Mouse (Mus musculus): Measurements from ENCODE around the gene Nsun2. TPM values are rescaled to one million over a fixed set of nuclear protein-coding genes. Genes with fewer than 3 reads are reported as not detected.

Gene Nsun2
- polyA plus RNA-seq, 1 experiment = 66.4 TPM

- Histone ChIP-seq H3K4me1 (ENCODE audit: control insufficient read depth, insufficient read depth, low read length) (no peaks in the 10 kb centered on the region), H3K27ac (ENCODE audit: control insufficient read depth, insufficient read depth, low read depth, low read length, poor library complexity) (no peak overlapping the region), H3K4me3 (replicated peaks; ENCODE audit: control insufficient read depth, low read depth, low read length) (no peak overlapping the region)
- no peak for TF ChIP-seq POLR2A (IDR thresholded peaks at IDR 0.05; ENCODE audit: borderline replicate concordance, control insufficient read depth, low read depth, low read length)
- no peak for TF ChIP-seq CTCF (IDR thresholded peaks at IDR 0.05; ENCODE audit: control insufficient read depth, insufficient read depth, low read length)
- WGBS = 79% methylated on average over 5 of the region's 5 CpGs
Measured at GRCm38 (mm10) chr13:69639251-69639650, 105.7 kb downstream of the Nsun2 start.

GRCm38 (mm10) chr13:69640126-69640525 is 106.6 kb downstream of the Nsun2 start:
- 83% methylated on average over 4 of the region's 4 CpGs for WGBS
- Histone ChIP-seq H3K4me3 (replicated peaks; ENCODE audit: control insufficient read depth, low read depth, low read length) (no peak overlapping the region), H3K27ac (ENCODE audit: control insufficient read depth, insufficient read depth, low read depth, low read length, poor library complexity) (no peak overlapping the region), H3K4me1 (ENCODE audit: control insufficient read depth, insufficient read depth, low read length) (no peaks in the 10 kb centered on the region)
- TF ChIP-seq POLR2A (IDR thresholded peaks at IDR 0.05; ENCODE audit: borderline replicate concordance, control insufficient read depth, low read depth, low read length) = no peak

- TF ChIP-seq CTCF (IDR thresholded peaks at IDR 0.05; ENCODE audit: control insufficient read depth, insufficient read depth, low read length) (no peak), POLR2A (IDR thresholded peaks at IDR 0.05; ENCODE audit: borderline replicate concordance, control insufficient read depth, low read depth, low read length) (no peak)
- Histone ChIP-seq H3K4me3 (replicated peaks; ENCODE audit: control insufficient read depth, low read depth, low read length) (no peak overlapping the region), H3K4me1 (ENCODE audit: control insufficient read depth, insufficient read depth, low read length) (no peaks in the 10 kb centered on the region), H3K27ac (ENCODE audit: control insufficient read depth, insufficient read depth, low read depth, low read length, poor library complexity) (no peak overlapping the region)
- 90% methylated on average over 4 of the region's 4 CpGs for WGBS
Measured at GRCm38 (mm10) chr13:69640541-69640940, 107.0 kb downstream of the Nsun2 start.

GRCm38 (mm10) chr13:69641017-69641416 is 107.5 kb downstream of the Nsun2 start:
- no peak overlapping the region for H3K4me3 ChIP-seq (replicated peaks; ENCODE audit: control insufficient read depth, low read depth, low read length)
- H3K27ac ChIP-seq (ENCODE audit: control insufficient read depth, insufficient read depth, low read depth, low read length, poor library complexity) = no peak overlapping the region
- no peaks in the 10 kb centered on the region for H3K4me1 ChIP-seq (ENCODE audit: control insufficient read depth, insufficient read depth, low read length)
- TF ChIP-seq POLR2A (IDR thresholded peaks at IDR 0.05; ENCODE audit: borderline replicate concordance, control insufficient read depth, low read depth, low read length) (no peak), CTCF (IDR thresholded peaks at IDR 0.05; ENCODE audit: control insufficient read depth, insufficient read depth, low read length) (no peak)
- WGBS = 70% methylated on average over 3 of the region's 3 CpGs

GRCm38 (mm10) chr13:69642656-69643216 is 109.2 kb downstream of the Nsun2 start:
- TF ChIP-seq CTCF (IDR thresholded peaks at IDR 0.05; ENCODE audit: control insufficient read depth, insufficient read depth, low read length) = no peak
- TF ChIP-seq POLR2A (IDR thresholded peaks at IDR 0.05; ENCODE audit: borderline replicate concordance, control insufficient read depth, low read depth, low read length) = no peak
- no peaks in the 10 kb centered on the region for H3K4me1 ChIP-seq (ENCODE audit: control insufficient read depth, insufficient read depth, low read length)
- no peak overlapping the region for H3K4me3 ChIP-seq (replicated peaks; ENCODE audit: control insufficient read depth, low read depth, low read length)

GRCm38 (mm10) chr13:69643937-69644336 is 110.4 kb downstream of the Nsun2 start:
- H3K27ac ChIP-seq (ENCODE audit: control insufficient read depth, insufficient read depth, low read depth, low read length, poor library complexity) = no peak overlapping the region
- 90% methylated on average over 2 of the region's 2 CpGs for WGBS
- H3K4me1 ChIP-seq (ENCODE audit: control insufficient read depth, insufficient read depth, low read length) = no peaks in the 10 kb centered on the region
- no peak for TF ChIP-seq POLR2A (IDR thresholded peaks at IDR 0.05; ENCODE audit: borderline replicate concordance, control insufficient read depth, low read depth, low read length)
- no peak for TF ChIP-seq CTCF (IDR thresholded peaks at IDR 0.05; ENCODE audit: control insufficient read depth, insufficient read depth, low read length)
- H3K4me3 ChIP-seq (replicated peaks; ENCODE audit: control insufficient read depth, low read depth, low read length) = no peak overlapping the region

More at GRCm38 (mm10) chr13:69642656-69643216, 109.2 kb downstream of the Nsun2 start:
- WGBS = 70% methylated on average over 5 of the region's 5 CpGs
- no peak overlapping the region for H3K27ac ChIP-seq (ENCODE audit: control insufficient read depth, insufficient read depth, low read depth, low read length, poor library complexity)

- no peak overlapping the region for H3K27ac ChIP-seq (ENCODE audit: control insufficient read depth, insufficient read depth, low read depth, low read length, poor library complexity)
- no peak for TF ChIP-seq POLR2A (IDR thresholded peaks at IDR 0.05; ENCODE audit: borderline replicate concordance, control insufficient read depth, low read depth, low read length)
- TF ChIP-seq CTCF (IDR thresholded peaks at IDR 0.05; ENCODE audit: control insufficient read depth, insufficient read depth, low read length) = no peak
- WGBS = 69% methylated on average over 13 of the region's 13 CpGs
- no peak overlapping the region for H3K4me3 ChIP-seq (replicated peaks; ENCODE audit: control insufficient read depth, low read depth, low read length)
- H3K4me1 ChIP-seq (ENCODE audit: control insufficient read depth, insufficient read depth, low read length) = no peaks in the 10 kb centered on the region
Measured at GRCm38 (mm10) chr13:69644427-69645166, 111.1 kb downstream of the Nsun2 start.

GRCm38 (mm10) chr13:69645694-69646423 is 112.3 kb downstream of the Nsun2 start:
- 66% methylated on average over 13 of the region's 13 CpGs for WGBS
- H3K27ac ChIP-seq (ENCODE audit: control insufficient read depth, insufficient read depth, low read depth, low read length, poor library complexity) = no peak overlapping the region
- H3K4me3 ChIP-seq (replicated peaks; ENCODE audit: control insufficient read depth, low read depth, low read length) = no peak overlapping the region
- H3K4me1 ChIP-seq (ENCODE audit: control insufficient read depth, insufficient read depth, low read length) = no peaks in the 10 kb centered on the region
- TF ChIP-seq CTCF (IDR thresholded peaks at IDR 0.05; ENCODE audit: control insufficient read depth, insufficient read depth, low read length) (no peak), POLR2A (IDR thresholded peaks at IDR 0.05; ENCODE audit: borderline replicate concordance, control insufficient read depth, low read depth, low read length) (no peak)

Measured in bone marrow, adult 2 months (tissue).